Mouse (Mus musculus) thymus, postnatal 36 days (tissue): ENCODE measurements around the gene Synpo2l.
"Not testable (repeated sequence)": the region's sequence is repeated elsewhere in the genome, so short reads cannot be mapped to it uniquely, and the experiment has no call there.

Experiments used
- DNase-seq, 2 experiments: peaks; one replicate each; pipeline ENCODE4 v3.0.0; 2022; ENCODE audit warnings: mixed read lengths in 2 of 2

Synpo2l gene

GRCm38 (mm10) chr14:20639918-20640619 is 28.1 kb downstream of the Synpo2l start:
- peak; percentile 65 to 75 for DNase-seq

- DNase-seq: no peak
Measured at GRCm38 (mm10) chr14:20638702-20639101, 29.5 kb downstream of the Synpo2l start.

- DNase-seq: no peak
Measured at GRCm38 (mm10) chr14:20637818-20638574, 30.2 kb downstream of the Synpo2l start.

- DNase-seq: not testable (repeated sequence)
Measured at GRCm38 (mm10) chr14:20636968-20637367, 31.2 kb downstream of the Synpo2l start.

- DNase-seq: no peak
Measured at GRCm38 (mm10) chr14:20635546-20635945, 32.6 kb downstream of the Synpo2l start.

- no peak for DNase-seq
Measured at GRCm38 (mm10) chr14:20631253-20631652, 36.9 kb downstream of the Synpo2l start.

GRCm38 (mm10) chr14:20626971-20627370 is 41.2 kb downstream of the Synpo2l start:
- no peak for DNase-seq

- no peak for DNase-seq
Measured at GRCm38 (mm10) chr14:20626447-20626846, 41.7 kb downstream of the Synpo2l start.

GRCm38 (mm10) chr14:20622907-20623306 is 45.2 kb downstream of the Synpo2l start:
- DNase-seq: no peak

GRCm38 (mm10) chr14:20622412-20622811 is 45.7 kb downstream of the Synpo2l start:
- no peak for DNase-seq

- no peak for DNase-seq
Measured at GRCm38 (mm10) chr14:20621903-20622302, 46.3 kb downstream of the Synpo2l start.

- no peak for DNase-seq
Measured at GRCm38 (mm10) chr14:20619131-20619530, 49.0 kb downstream of the Synpo2l start.

GRCm38 (mm10) chr14:20618211-20618610 is 49.9 kb downstream of the Synpo2l start:
- DNase-seq: peak in 1 of 2 experiments; percentile 7

- no peak for DNase-seq
Measured at GRCm38 (mm10) chr14:20616421-20616820, 51.7 kb downstream of the Synpo2l start.

GRCm38 (mm10) chr14:20615075-20615474 is 53.1 kb downstream of the Synpo2l start:
- no peak for DNase-seq

GRCm38 (mm10) chr14:20612820-20613219 is 55.3 kb downstream of the Synpo2l start:
- no peak for DNase-seq

- DNase-seq: no peak
Measured at GRCm38 (mm10) chr14:20610146-20610545, 58.0 kb downstream of the Synpo2l start.

- no peak for DNase-seq
Measured at GRCm38 (mm10) chr14:20609519-20609918, 58.6 kb downstream of the Synpo2l start.
